Mouse (Mus musculus) B cell, adult 2 months (primary cell): Measurements from ENCODE around the gene Rgl1.
A peak's percentile ranks its signal among the peaks of the same experiment; 100 is the strongest.
"Not testable (repeated sequence)": the region's sequence is repeated elsewhere in the genome, so short reads cannot be mapped to it uniquely, and the experiment has no call there.

Experiments used
- DNase-seq, 2 experiments: peaks; one replicate each; pipeline ENCODE4 v3.0.0; 2022

Rgl1 gene

GRCm38 (mm10) chr1:152651495-152651874, 114.7 kb downstream of the Rgl1 start:
- DNase-seq = no peak

- DNase-seq = no peak
Measured at GRCm38 (mm10) chr1:152650856-152651494, 115.2 kb downstream of the Rgl1 start.

- DNase-seq = no peak
Measured at GRCm38 (mm10) chr1:152648052-152648451, 118.1 kb downstream of the Rgl1 start.

GRCm38 (mm10) chr1:152642207-152642606, 123.9 kb downstream of the Rgl1 start:
- DNase-seq = not testable (repeated sequence)

GRCm38 (mm10) chr1:152640195-152640981, 125.8 kb downstream of the Rgl1 start:
- DNase-seq = no peak

- no peak for DNase-seq
Measured at GRCm38 (mm10) chr1:152639344-152639743, 126.8 kb downstream of the Rgl1 start.

- DNase-seq = no peak
Measured at GRCm38 (mm10) chr1:152634638-152635037, 131.5 kb downstream of the Rgl1 start.

- no peak for DNase-seq
Measured at GRCm38 (mm10) chr1:152629780-152630179, 136.4 kb downstream of the Rgl1 start.

GRCm38 (mm10) chr1:152625651-152626050, 140.5 kb downstream of the Rgl1 start:
- DNase-seq = no peak

GRCm38 (mm10) chr1:152624644-152625454, 141.3 kb downstream of the Rgl1 start:
- peak; percentile 71 to 72 for DNase-seq

- DNase-seq = no peak
Measured at GRCm38 (mm10) chr1:152623375-152624270, 142.5 kb downstream of the Rgl1 start.

GRCm38 (mm10) chr1:152622765-152623211, 143.4 kb downstream of the Rgl1 start:
- DNase-seq = no peak

GRCm38 (mm10) chr1:152621624-152622023, 144.5 kb downstream of the Rgl1 start:
- no peak for DNase-seq

GRCm38 (mm10) chr1:152619396-152619795, 146.8 kb downstream of the Rgl1 start:
- DNase-seq = no peak

- DNase-seq = no peak
Measured at GRCm38 (mm10) chr1:152618896-152619295, 147.3 kb downstream of the Rgl1 start.

GRCm38 (mm10) chr1:152618381-152618780, 147.8 kb downstream of the Rgl1 start:
- DNase-seq = peak; percentile 71 to 78

- no peak for DNase-seq
Measured at GRCm38 (mm10) chr1:152617745-152618342, 148.3 kb downstream of the Rgl1 start.

GRCm38 (mm10) chr1:152616777-152617057, 149.4 kb downstream of the Rgl1 start:
- no peak for DNase-seq

- no peak for DNase-seq
Measured at GRCm38 (mm10) chr1:152615987-152616776, 150.0 kb downstream of the Rgl1 start.

GRCm38 (mm10) chr1:152614743-152615380, 151.3 kb downstream of the Rgl1 start:
- no peak for DNase-seq
